Mouse (Mus musculus) spleen, adult 2 months (tissue): Measurements from ENCODE around the gene Best1. TPM values are rescaled to one million over a fixed set of nuclear protein-coding genes. Genes with fewer than 3 reads are reported as not detected.
A peak's percentile ranks its signal among the peaks of the same experiment; 100 is the strongest.

Experiments
- DNase-seq, 2 experiments: peaks; one replicate each; pipeline versions ENCODE4 v3.0.0 to v3.0.0-alpha.2; 2012 to 2021; ENCODE audit warnings: low spot score in 2 of 2, low read depth in 1 of 2
- H3K27ac ChIP-seq: fragments of 200-500 bp; 2 replicates; pipeline ENCODE4 v1.5.1; 2012; ENCODE audit warnings: low read length, inconsistent platforms; ENCODE audit not compliant: insufficient read depth
- H3K27me3 ChIP-seq: fragments of 200-500 bp; 2 replicates; pipeline ENCODE4 v1.6.1; 2012; ENCODE audit warnings: mild to moderate bottlenecking, moderate library complexity, low read length, inconsistent platforms; ENCODE audit not compliant: control insufficient read depth, insufficient read depth
- H3K36me3 ChIP-seq: fragments of 200-500 bp; 2 replicates; pipeline ENCODE4 v1.6.1; 2012; ENCODE audit warnings: mild to moderate bottlenecking, low read length, inconsistent platforms; ENCODE audit not compliant: control insufficient read depth, insufficient read depth
- H3K4me1 ChIP-seq: fragments of 200-500 bp; 2 replicates; pipeline ENCODE4 v1.6.1; 2011; ENCODE audit warnings: inconsistent platforms; ENCODE audit not compliant: control insufficient read depth, insufficient read depth, insufficient read length
- H3K4me3 ChIP-seq: fragments of 200-500 bp; 2 replicates; pipeline ENCODE4 v1.5.1; 2011; ENCODE audit warnings: mild to moderate bottlenecking, inconsistent platforms; ENCODE audit not compliant: insufficient read depth, insufficient read length; ENCODE audit errors: extremely low read depth
- CTCF ChIP-seq: fragments of 200-500 bp; IDR thresholded peaks from 2 replicates; pipeline ENCODE4 v1.5.1; 2011; ENCODE audit warnings: mild to moderate bottlenecking, inconsistent platforms; ENCODE audit not compliant: insufficient read depth, insufficient read length, insufficient replicate concordance; ENCODE audit errors: extremely low read depth
- POLR2A ChIP-seq: fragments of 200-500 bp; IDR thresholded peaks from 2 replicates; pipeline ENCODE4 v1.6.1; 2011; ENCODE audit warnings: low read depth, low read length, inconsistent platforms
- WGBS: fragments of 180-500 bp; shearing (Covaris S2); methylation state at CpG from one replicate; pipeline ENCODE4 v1.1.7; 2018; 5-methylcytosine and 5-hydroxymethylcytosine counted together
- polyA plus RNA-seq: library from polyadenylated mRNA; depleted of rRNA; stranded (reverse); fragments of >200 nt; gene quantifications from 2 replicates; pipeline ENCODE4 v1.2.3, GENCODE M21; 2012

Best1 gene
- polyA plus RNA-seq, 1 experiment: 0.20 TPM

DNA sequence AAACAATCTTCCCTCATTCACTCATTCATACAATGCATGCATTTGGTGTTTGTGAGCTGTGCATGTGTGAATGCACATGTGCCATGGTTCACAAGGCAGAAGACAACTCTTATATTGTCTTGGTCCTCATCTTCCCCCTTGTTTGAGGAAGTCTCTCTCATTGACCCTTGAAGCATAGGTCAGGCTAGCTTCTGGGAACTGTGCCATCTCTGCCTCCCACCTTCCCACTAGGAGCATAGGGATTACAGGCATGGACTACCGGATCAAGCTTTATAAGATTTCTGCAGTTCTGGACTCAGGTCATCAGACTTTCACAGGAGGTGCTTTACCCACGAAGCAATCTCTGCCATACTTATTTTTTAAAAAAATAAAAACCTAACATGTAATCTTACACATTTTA is 36.1 kb upstream of the Best1 start:
- Histone ChIP-seq H3K36me3 (no peaks in the 10 kb centered on the region), H3K4me3 (no peak overlapping the region), H3K4me1 (peaks cover 9% of the 10 kb centered on the region), H3K27ac (no peak overlapping the region), H3K27me3 (peaks cover 9% of the 10 kb centered on the region; the same call in 1 of the 2 replicates)
- no peak for TF ChIP-seq CTCF
- no peak for TF ChIP-seq POLR2A
- no peak for DNase-seq
- WGBS: 82% methylated on average over 2 of the region's 2 CpGs

DNA sequence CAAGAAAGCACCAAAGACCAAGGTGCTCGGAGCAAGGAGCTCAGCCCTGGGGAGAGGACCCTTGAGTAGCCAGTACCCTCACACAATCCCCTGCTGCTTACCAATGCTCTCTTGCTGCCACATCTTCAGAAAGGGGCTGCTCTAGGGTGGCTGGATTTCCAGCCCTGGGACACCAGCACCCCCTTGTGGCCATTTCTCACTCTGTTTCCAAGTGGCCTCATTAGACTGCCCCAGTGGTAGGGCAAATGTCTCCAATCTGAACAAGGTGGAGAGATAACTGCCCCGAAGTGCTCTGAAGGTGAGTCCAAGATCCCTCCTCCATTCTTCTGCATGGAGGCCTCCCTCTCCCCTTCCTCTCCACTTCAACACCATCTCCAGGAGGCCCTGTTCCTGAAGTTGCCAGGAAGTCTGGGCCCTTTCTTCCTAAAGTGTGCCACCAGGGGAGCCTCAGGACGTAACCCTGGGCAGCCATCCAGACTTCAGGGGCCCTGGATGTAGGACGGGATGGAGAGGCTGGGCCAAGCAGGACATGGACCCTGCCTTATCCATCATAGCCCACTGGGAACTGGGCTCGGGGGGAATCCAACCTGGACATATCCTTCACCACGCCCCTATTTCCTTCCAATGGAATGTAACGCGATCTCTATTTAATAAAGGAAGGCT is 33.5 kb upstream of the Best1 start:
- peak; percentile 57 to 74 for DNase-seq
- H3K4me1 ChIP-seq: no peaks in the 10 kb centered on the region
- 74% methylated on average over 8 of the region's 8 CpGs for WGBS
- no peaks in the 10 kb centered on the region for H3K27me3 ChIP-seq
- H3K4me3 ChIP-seq: no peak overlapping the region
- H3K27ac ChIP-seq: no peak overlapping the region
- TF ChIP-seq CTCF (peak; percentile 91), POLR2A (no peak)
- no peaks in the 10 kb centered on the region for H3K36me3 ChIP-seq

DNA sequence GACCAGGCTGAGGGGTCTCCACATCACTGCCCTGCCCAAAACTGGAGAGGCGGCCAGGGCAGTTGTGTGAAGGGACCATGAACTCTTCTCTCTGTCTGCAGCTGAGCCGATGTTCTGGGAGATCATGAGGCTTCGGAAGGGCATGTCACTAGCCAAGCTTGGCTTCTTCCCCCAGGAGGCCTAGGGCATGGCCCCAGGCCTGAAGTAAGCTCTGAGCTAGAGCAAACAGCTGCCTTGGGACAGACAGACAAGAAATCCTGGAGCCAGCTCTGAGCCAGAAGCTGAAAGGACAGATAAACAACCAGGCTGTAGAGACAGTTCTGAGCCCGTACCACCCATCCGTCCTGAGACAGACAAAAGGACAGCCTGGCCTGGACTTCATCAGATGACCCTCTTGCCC is 32.9 kb upstream of the Best1 start:
- no peak for DNase-seq
- TF ChIP-seq CTCF (no peak), POLR2A (no peak)
- no peaks in the 10 kb centered on the region for H3K36me3 ChIP-seq
- 95% methylated on average over 5 of the region's 5 CpGs for WGBS
- no peaks in the 10 kb centered on the region for H3K4me1 ChIP-seq
- H3K4me3 ChIP-seq: no peak overlapping the region
- no peak overlapping the region for H3K27ac ChIP-seq
- no peaks in the 10 kb centered on the region for H3K27me3 ChIP-seq

DNA sequence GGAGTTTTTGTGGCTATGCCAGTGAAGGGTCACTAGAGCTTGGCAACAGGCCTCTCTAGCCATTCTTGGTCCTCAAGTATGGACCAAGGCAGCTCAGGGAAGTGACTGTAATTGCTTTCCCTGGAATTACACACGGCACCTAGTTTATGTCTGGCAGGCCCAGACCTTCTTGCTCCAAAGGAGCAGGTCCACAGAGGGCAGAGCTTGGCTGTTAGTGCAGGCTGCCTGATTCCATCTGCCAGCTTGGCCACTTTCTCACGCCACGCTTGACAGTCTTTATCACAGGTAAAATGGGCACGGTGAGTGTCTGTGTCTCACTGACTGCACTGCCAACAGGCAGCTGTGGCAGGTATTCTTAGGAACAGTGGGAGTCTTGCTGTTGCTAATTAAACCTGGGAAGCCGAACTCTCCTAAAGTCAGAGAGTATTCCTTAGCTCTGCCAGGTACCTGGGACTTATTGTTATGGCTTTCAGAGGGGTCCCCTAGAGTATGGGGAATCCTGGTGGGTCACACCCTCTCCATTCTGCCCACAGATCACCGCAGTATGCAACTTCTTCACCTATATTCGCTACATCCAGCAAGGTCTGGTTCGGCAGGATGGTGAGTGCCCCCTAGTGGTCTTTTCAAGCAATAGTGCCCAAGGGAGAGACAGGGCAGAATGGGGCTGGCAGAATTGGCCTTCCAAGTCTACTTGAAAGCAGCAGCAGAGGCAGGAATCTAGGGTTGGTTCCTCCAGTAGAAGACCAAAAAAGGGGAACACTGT is 32.0 kb upstream of the Best1 start:
- Histone ChIP-seq H3K36me3 (no peaks in the 10 kb centered on the region), H3K4me1 (no peaks in the 10 kb centered on the region), H3K4me3 (no peak overlapping the region), H3K27ac (no peak overlapping the region), H3K27me3 (no peaks in the 10 kb centered on the region)
- TF ChIP-seq POLR2A: no peak
- TF ChIP-seq CTCF: peak; percentile 66; the same call in 1 of the 2 replicates
- peak; percentile 28 to 49 for DNase-seq
- 53% methylated on average over 8 of the region's 8 CpGs for WGBS

DNA sequence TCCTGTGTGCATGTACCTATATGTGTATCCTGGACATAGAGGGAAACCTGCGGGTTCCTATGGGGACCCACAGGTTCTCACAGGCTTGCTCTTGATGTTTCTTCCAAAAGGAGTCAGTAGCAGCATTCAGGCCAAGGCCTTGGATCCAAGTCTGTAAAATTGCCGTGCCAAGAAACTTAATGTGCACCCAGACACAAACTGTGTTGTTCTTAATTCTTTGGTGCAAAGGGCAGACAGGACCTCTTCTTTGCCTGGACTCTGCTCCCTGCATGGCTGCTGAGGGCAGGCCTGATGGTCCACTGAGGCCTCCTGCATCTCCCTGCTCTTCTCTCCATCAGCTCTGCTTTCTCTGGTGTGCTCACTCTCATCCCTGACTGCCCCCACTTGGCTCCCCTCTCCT is 28.3 kb upstream of the Best1 start:
- Histone ChIP-seq H3K36me3 (no peaks in the 10 kb centered on the region), H3K4me1 (no peaks in the 10 kb centered on the region), H3K4me3 (no peak overlapping the region), H3K27me3 (no peaks in the 10 kb centered on the region), H3K27ac (no peak overlapping the region)
- 89% methylated on average over 2 of the region's 2 CpGs for WGBS
- no peak for DNase-seq
- TF ChIP-seq CTCF: no peak
- no peak for TF ChIP-seq POLR2A

DNA sequence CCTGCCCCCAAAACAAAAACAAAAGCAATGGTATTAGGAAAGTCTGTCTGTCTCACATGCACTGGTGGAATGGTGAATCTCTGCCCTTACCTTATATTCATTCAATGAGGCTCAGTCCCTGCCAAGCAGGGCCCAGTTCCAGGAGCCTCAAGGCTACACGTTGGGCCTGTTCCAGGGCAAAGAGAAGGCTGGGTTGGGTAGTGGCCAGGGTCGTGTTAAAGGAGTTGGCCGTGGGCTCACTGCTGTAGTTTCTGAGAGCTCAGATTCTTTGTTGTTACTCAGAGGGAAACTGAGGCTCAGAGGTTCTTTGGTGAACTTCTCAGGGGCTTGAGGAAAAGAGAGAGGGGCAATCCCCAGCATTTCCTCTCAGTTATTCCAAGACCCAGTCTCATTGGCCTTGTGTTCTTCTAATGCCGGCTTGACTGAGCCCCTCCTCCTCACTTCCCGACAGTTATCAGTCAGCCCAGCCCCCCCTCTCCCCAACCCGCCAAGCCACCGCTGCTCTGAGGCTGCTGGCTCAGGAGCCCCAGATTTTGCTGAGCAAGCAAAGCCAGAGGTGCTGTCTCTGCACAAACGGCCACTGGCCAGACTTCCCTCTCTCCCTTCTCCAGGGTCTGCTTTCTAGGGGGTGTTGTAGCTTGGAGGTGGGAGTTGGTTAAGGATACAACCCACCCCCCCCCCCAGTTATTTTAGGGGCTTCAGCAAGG is 23.9 kb upstream of the Best1 start:
- peak overlapping the region; percentile 48 for H3K27ac ChIP-seq
- no peak for TF ChIP-seq POLR2A
- no peak for TF ChIP-seq CTCF
- H3K27me3 ChIP-seq: no peaks in the 10 kb centered on the region
- no peak for DNase-seq
- H3K36me3 ChIP-seq: no peaks in the 10 kb centered on the region
- WGBS: 19% methylated on average over 8 of the region's 8 CpGs
- no peaks in the 10 kb centered on the region for H3K4me1 ChIP-seq
- H3K4me3 ChIP-seq: no peak overlapping the region

DNA sequence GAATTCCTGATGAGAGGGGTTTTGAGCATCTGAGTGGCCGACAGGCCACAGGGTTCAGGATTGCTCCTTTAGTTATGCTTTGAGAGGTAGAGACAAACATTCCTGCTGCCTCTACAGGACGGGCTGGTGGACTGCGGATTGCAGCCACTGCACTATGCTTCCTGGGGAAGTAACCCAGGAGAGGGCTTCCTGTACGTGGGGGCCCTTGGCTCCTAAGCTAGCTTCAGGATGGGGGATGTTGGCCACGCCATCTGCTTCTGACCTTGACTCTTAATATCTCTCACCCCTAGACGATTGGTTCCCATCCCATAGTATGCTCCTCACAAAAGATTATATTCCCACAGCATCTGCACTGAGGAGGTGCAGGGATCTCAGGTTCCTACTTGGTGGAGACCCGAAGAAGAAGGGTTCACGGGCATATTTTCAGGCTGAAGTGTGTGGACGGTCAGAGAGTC is 21.9 kb upstream of the Best1 start:
- Histone ChIP-seq H3K27me3 (peaks cover under 1% of the 10 kb centered on the region; the same call in 1 of the 2 replicates), H3K36me3 (no peaks in the 10 kb centered on the region), H3K4me1 (peaks cover under 1% of the 10 kb centered on the region; the same call in 1 of the 2 replicates), H3K4me3 (no peak overlapping the region), H3K27ac (peak overlapping the region; percentile 55)
- TF ChIP-seq CTCF: no peak
- no peak for DNase-seq
- 46% methylated on average over 9 of the region's 9 CpGs for WGBS
